Mouse (Mus musculus) heart, embryonic 15.5 days (tissue): ENCODE data around the gene Ptpn14. TPM values are rescaled to one million over a fixed set of nuclear protein-coding genes. Genes with fewer than 3 reads are reported as not detected.

Experiments used
- ATAC-seq: fragments of 200-750 bp; cut with Nextera tagmentation; replicated peaks from 2 replicates; pipeline ENCODE4 v1.8.0; 2017; ENCODE audit warnings: low read depth, moderate TSS enrichment; ENCODE audit not compliant: insufficient number of reproducible peaks, insufficient read depth, low FRiP score
- H3K27ac ChIP-seq: fragments of 300-500 bp; sonication (generic); 2 replicates; pipeline ENCODE4 v1.5.1; 2015; ENCODE audit warnings: mild to moderate bottlenecking, inconsistent platforms
- H3K27me3 ChIP-seq: fragments of 300-500 bp; sonication (generic); 2 replicates; pipeline ENCODE4 v1.6.1; 2015; ENCODE audit warnings: inconsistent platforms
- H3K36me3 ChIP-seq: fragments of 300-500 bp; sonication (generic); 2 replicates; pipeline ENCODE4 v1.6.1; 2015; ENCODE audit warnings: mild to moderate bottlenecking, inconsistent platforms
- H3K4me1 ChIP-seq: fragments of 300-500 bp; sonication (generic); replicated peaks from 2 replicates; pipeline ENCODE4 v1.6.1; 2015; ENCODE audit warnings: inconsistent platforms
- H3K4me2 ChIP-seq: fragments of 300-500 bp; sonication (generic); 2 replicates; pipeline ENCODE4 v1.6.1; 2015; ENCODE audit warnings: inconsistent platforms, mild to moderate bottlenecking, moderate library complexity
- H3K4me3 ChIP-seq: fragments of 300-500 bp; sonication (generic); 2 replicates; pipeline ENCODE4 v1.5.1; 2015; ENCODE audit warnings: mild to moderate bottlenecking, inconsistent platforms
- H3K9ac ChIP-seq: fragments of 300-500 bp; sonication (generic); 2 replicates; pipeline ENCODE4 v1.6.1; 2015; ENCODE audit warnings: mild to moderate bottlenecking, inconsistent platforms
- H3K9me3 ChIP-seq: fragments of 300-500 bp; sonication (generic); replicated peaks from 2 replicates; pipeline ENCODE4 v1.6.1; 2016; ENCODE audit warnings: inconsistent platforms
- WGBS: fragments of 180-500 bp; shearing (Covaris S2); methylation state at CpG from one replicate; pipeline ENCODE4 v1.1.7; 2015; ENCODE audit warnings: mixed read lengths; 5-methylcytosine and 5-hydroxymethylcytosine counted together
- polyA plus RNA-seq: library from polyadenylated mRNA; unstranded; fragments of >200 nt; fragmentation: Nextera tagmentation; extraction: Ambion mirVana; gene quantifications from 2 replicates; pipeline ENCODE4 v1.2.1, GENCODE M21; 2015

Gene Ptpn14
- polyA plus RNA-seq, 1 experiment from 2014 or later: 7.0 TPM

- Histone ChIP-seq H3K4me2 (no peak overlapping the region), H3K4me3 (no peak overlapping the region), H3K27me3 (no peaks in the 10 kb centered on the region), H3K36me3 (peaks cover 44% of the 10 kb centered on the region), H3K27ac (peak overlapping the region; percentile 57), H3K9me3 (no peaks in the 10 kb centered on the region), H3K9ac (no peak overlapping the region), H3K4me1 (peaks cover 45% of the 10 kb centered on the region)
- no peak for ATAC-seq
- 78% methylated on average over 14 of the region's 14 CpGs for WGBS
Observed at GRCm38 (mm10) chr1:189880745-189881144, 152.7 kb downstream of the Ptpn14 start.

GRCm38 (mm10) chr1:189882886-189883285, 154.8 kb downstream of the Ptpn14 start:
- Histone ChIP-seq H3K27me3 (no peaks in the 10 kb centered on the region), H3K36me3 (peaks cover 51% of the 10 kb centered on the region), H3K4me1 (peaks cover 35% of the 10 kb centered on the region), H3K4me2 (no peak overlapping the region), H3K27ac (no peak overlapping the region), H3K4me3 (no peak overlapping the region), H3K9ac (no peak overlapping the region), H3K9me3 (no peaks in the 10 kb centered on the region)
- ATAC-seq: no peak
- 67% methylated on average over 7 of the region's 7 CpGs for WGBS

- Histone ChIP-seq H3K9ac (no peak overlapping the region), H3K36me3 (peaks cover 51% of the 10 kb centered on the region), H3K27ac (no peak overlapping the region), H3K27me3 (no peaks in the 10 kb centered on the region), H3K9me3 (no peaks in the 10 kb centered on the region), H3K4me1 (peaks cover 43% of the 10 kb centered on the region), H3K4me3 (no peak overlapping the region), H3K4me2 (no peak overlapping the region)
- ATAC-seq: no peak
- WGBS: 50% methylated on average over 18 of the region's 18 CpGs
Observed at GRCm38 (mm10) chr1:189883531-189884170, 155.6 kb downstream of the Ptpn14 start.

GRCm38 (mm10) chr1:189884951-189885350, 156.9 kb downstream of the Ptpn14 start:
- Histone ChIP-seq H3K4me1 (peaks cover 37% of the 10 kb centered on the region), H3K4me3 (no peak overlapping the region), H3K36me3 (peaks cover 51% of the 10 kb centered on the region), H3K9me3 (no peaks in the 10 kb centered on the region), H3K9ac (no peak overlapping the region), H3K27me3 (no peaks in the 10 kb centered on the region), H3K4me2 (no peak overlapping the region), H3K27ac (no peak overlapping the region)
- no peak for ATAC-seq
- 71% methylated on average over 13 of the region's 13 CpGs for WGBS

GRCm38 (mm10) chr1:189885975-189886374, 157.9 kb downstream of the Ptpn14 start:
- H3K27ac ChIP-seq: no peak overlapping the region
- no peak overlapping the region for H3K4me3 ChIP-seq
- peaks cover 30% of the 10 kb centered on the region for H3K4me1 ChIP-seq
- no peaks in the 10 kb centered on the region for H3K9me3 ChIP-seq
- peaks cover 42% of the 10 kb centered on the region for H3K36me3 ChIP-seq
- 76% methylated on average over 6 of the region's 6 CpGs for WGBS
- ATAC-seq: no peak
- H3K27me3 ChIP-seq: no peaks in the 10 kb centered on the region
- no peak overlapping the region for H3K9ac ChIP-seq
- no peak overlapping the region for H3K4me2 ChIP-seq

- H3K9me3 ChIP-seq: no peaks in the 10 kb centered on the region
- H3K27ac ChIP-seq: peak overlapping the region; percentile 62
- no peak overlapping the region for H3K4me2 ChIP-seq
- no peak overlapping the region for H3K4me3 ChIP-seq
- H3K36me3 ChIP-seq: peaks cover 38% of the 10 kb centered on the region
- H3K4me1 ChIP-seq: peaks cover 29% of the 10 kb centered on the region
- peak; percentile 54; the same call in 1 of the 2 replicates for ATAC-seq
- no peaks in the 10 kb centered on the region for H3K27me3 ChIP-seq
- no peak overlapping the region for H3K9ac ChIP-seq
- WGBS: 29% methylated on average over 7 of the region's 7 CpGs
Observed at GRCm38 (mm10) chr1:189887518-189887917, 159.4 kb downstream of the Ptpn14 start.

GRCm38 (mm10) chr1:189888749-189889148, 160.7 kb downstream of the Ptpn14 start:
- Histone ChIP-seq H3K36me3 (peaks cover 40% of the 10 kb centered on the region), H3K4me1 (peaks cover 20% of the 10 kb centered on the region), H3K27me3 (no peaks in the 10 kb centered on the region), H3K4me3 (no peak overlapping the region), H3K27ac (peak overlapping the region; percentile 62), H3K4me2 (no peak overlapping the region), H3K9ac (no peak overlapping the region), H3K9me3 (no peaks in the 10 kb centered on the region)
- WGBS: 43% methylated on average over 10 of the region's 10 CpGs
- no peak for ATAC-seq

GRCm38 (mm10) chr1:189894191-189894590, 166.1 kb downstream of the Ptpn14 start:
- no peak for ATAC-seq
- no peak overlapping the region for H3K27ac ChIP-seq
- H3K4me1 ChIP-seq: peaks cover 20% of the 10 kb centered on the region
- WGBS: 81% methylated on average over 9 of the region's 9 CpGs
- peaks cover 49% of the 10 kb centered on the region for H3K36me3 ChIP-seq
- no peak overlapping the region for H3K9ac ChIP-seq
- H3K9me3 ChIP-seq: no peaks in the 10 kb centered on the region
- H3K4me2 ChIP-seq: no peak overlapping the region
- no peaks in the 10 kb centered on the region for H3K27me3 ChIP-seq
- no peak overlapping the region for H3K4me3 ChIP-seq

GRCm38 (mm10) chr1:189897861-189898260, 169.8 kb downstream of the Ptpn14 start:
- peak; percentile 41; the same call in 1 of the 2 replicates for ATAC-seq
- Histone ChIP-seq H3K9ac (no peak overlapping the region), H3K27ac (peak overlapping the region; percentile 44), H3K4me2 (no peak overlapping the region), H3K9me3 (no peaks in the 10 kb centered on the region), H3K36me3 (peaks cover 39% of the 10 kb centered on the region), H3K4me1 (peaks cover 39% of the 10 kb centered on the region), H3K4me3 (no peak overlapping the region), H3K27me3 (no peaks in the 10 kb centered on the region)
- 60% methylated on average over 9 of the region's 9 CpGs for WGBS

GRCm38 (mm10) chr1:189898708-189899107, 170.6 kb downstream of the Ptpn14 start:
- Histone ChIP-seq H3K9ac (no peak overlapping the region), H3K4me1 (peaks cover 46% of the 10 kb centered on the region), H3K9me3 (no peaks in the 10 kb centered on the region), H3K27ac (peak overlapping the region; percentile 44), H3K27me3 (no peaks in the 10 kb centered on the region), H3K4me3 (no peak overlapping the region), H3K4me2 (no peak overlapping the region), H3K36me3 (peaks cover 31% of the 10 kb centered on the region)
- 41% methylated on average over 13 of the region's 13 CpGs for WGBS
- no peak for ATAC-seq

- no peaks in the 10 kb centered on the region for H3K27me3 ChIP-seq
- H3K9me3 ChIP-seq: no peaks in the 10 kb centered on the region
- H3K36me3 ChIP-seq: peaks cover 25% of the 10 kb centered on the region
- H3K4me3 ChIP-seq: no peak overlapping the region
- peak overlapping the region; percentile 44 for H3K27ac ChIP-seq
- no peak for ATAC-seq
- no peak overlapping the region for H3K4me2 ChIP-seq
- peaks cover 48% of the 10 kb centered on the region for H3K4me1 ChIP-seq
- WGBS: 65% methylated on average over 6 of the region's 6 CpGs
- 0 out of 2 replicates have a peak overlapping the region, but pooled peaks have one; percentile 20 for H3K9ac ChIP-seq
Observed at GRCm38 (mm10) chr1:189899526-189899925, 171.5 kb downstream of the Ptpn14 start.

- Histone ChIP-seq H3K36me3 (no peaks in the 10 kb centered on the region), H3K9me3 (no peaks in the 10 kb centered on the region), H3K27me3 (no peaks in the 10 kb centered on the region), H3K4me1 (peaks cover 48% of the 10 kb centered on the region), H3K9ac (no peak overlapping the region), H3K27ac (no peak overlapping the region; the same call in 1 of the 2 replicates), H3K4me3 (no peak overlapping the region), H3K4me2 (no peak overlapping the region)
- no peak for ATAC-seq
- WGBS: 84% methylated on average over 9 of the region's 9 CpGs
Observed at GRCm38 (mm10) chr1:189902413-189902812, 174.3 kb downstream of the Ptpn14 start.
